Mouse (Mus musculus): ENCODE data around the gene Gm12569. TPM values are rescaled to one million over a fixed set of nuclear protein-coding genes. Genes with fewer than 3 reads are reported as not detected.

Gm12569 gene
- not detected in 2 replicates for polyA plus RNA-seq (2012; rRNA removed)

GRCm38 (mm10) chr11:51220308-51220707 lies at the start of gene Gm12569:
TSS of gene Gm12569 (plus strand) at chr11:51220473.

GRCm38 (mm10) chr11:51261680-51262219 lies 41.5 kb downstream of the Gm12569 start, which contains the start of gene Clk4:
TSS of gene Clk4 (plus strand) at chr11:51261730.

GRCm38 (mm10) chr11:51262342-51263285 lies 42.3 kb downstream of the Gm12569 start, which contains the start of gene BC049762:
TSS of gene BC049762 (minus strand) at chr11:51263046.

Other genes starting within 250 kb of the Gm12569 start
- gene Olfr1377, start 238.5 kb upstream of the Gm12569 start, polyA plus RNA-seq (2012; rRNA removed) = not detected in 2 replicates
- gene Olfr51, start 216.9 kb upstream of the Gm12569 start, polyA plus RNA-seq (2012; rRNA removed) = not detected in 2 replicates
- not detected in 2 replicates for gene Olfr54, start 206.2 kb upstream of the Gm12569 start, polyA plus RNA-seq (2012; rRNA removed)
- not detected in 2 replicates for gene Olfr1375, start 172.4 kb upstream of the Gm12569 start, polyA plus RNA-seq (2012; rRNA removed)
- gene Zfp354a, start 161.2 kb upstream of the Gm12569 start, polyA plus RNA-seq (2012; rRNA removed) = 11.5 and 12.7 TPM in 2 replicates
- gene Clk4, start 41.3 kb downstream of the Gm12569 start, polyA plus RNA-seq (2012; rRNA removed) = 187 and 206 TPM in 2 replicates
- 0.10 and 0.21 TPM in 2 replicates for gene BC049762, start 42.6 kb downstream of the Gm12569 start, polyA plus RNA-seq (2012; rRNA removed)
- gene Col23a1, start 69.4 kb downstream of the Gm12569 start, polyA plus RNA-seq (2012; rRNA removed) = 7.0 and 12.8 TPM in 2 replicates